Mouse (Mus musculus): ENCODE data around the gene 1700025G04Rik. TPM values are rescaled to one million over a fixed set of nuclear protein-coding genes. Genes with fewer than 3 reads are reported as not detected.

Gene 1700025G04Rik
- 0.72 and 28.5 TPM in 2 replicates for total RNA-seq (2015; ENCODE audit: low replicate concordance)
- 0.13 TPM in 1 of 2 replicates, not detected in the other for total RNA-seq (2017; ENCODE audit: low replicate concordance)

DNA sequence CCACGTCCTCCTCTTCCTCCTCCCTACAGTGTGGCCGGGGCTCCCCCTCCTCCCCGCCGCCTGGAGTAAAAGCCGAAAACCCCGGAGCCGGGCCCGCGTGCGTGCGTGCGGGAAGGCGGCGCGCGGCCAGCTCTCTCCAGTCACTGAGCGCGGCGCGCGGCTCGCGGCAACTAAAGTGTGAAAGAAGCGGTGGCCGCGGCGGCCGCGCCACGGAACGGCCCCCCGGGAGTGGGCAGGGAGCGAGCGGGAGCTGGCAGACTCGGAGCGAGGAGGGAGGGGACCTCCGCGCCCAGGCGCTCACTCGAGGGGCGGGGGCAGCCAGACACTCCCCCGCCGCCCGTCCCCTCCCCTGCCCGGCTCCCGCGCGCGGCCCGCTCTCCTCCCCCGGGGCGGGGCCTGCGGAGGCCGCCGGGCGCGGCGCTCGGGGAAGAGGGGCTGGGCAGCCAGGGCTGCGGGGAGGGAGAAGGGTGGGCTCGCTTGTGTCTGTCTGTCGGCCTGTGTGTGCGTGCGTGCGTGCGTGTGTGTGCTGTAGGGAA, at the start of gene 1700025G04Rik:
TSS of gene 1700025G04Rik (minus strand) at position 108 of the 536 bp plus-strand sequence.
- ATAC-seq (replicated peaks; ENCODE audit: low FRiP score, poor library complexity, severe bottlenecking) = no peak

DNA sequence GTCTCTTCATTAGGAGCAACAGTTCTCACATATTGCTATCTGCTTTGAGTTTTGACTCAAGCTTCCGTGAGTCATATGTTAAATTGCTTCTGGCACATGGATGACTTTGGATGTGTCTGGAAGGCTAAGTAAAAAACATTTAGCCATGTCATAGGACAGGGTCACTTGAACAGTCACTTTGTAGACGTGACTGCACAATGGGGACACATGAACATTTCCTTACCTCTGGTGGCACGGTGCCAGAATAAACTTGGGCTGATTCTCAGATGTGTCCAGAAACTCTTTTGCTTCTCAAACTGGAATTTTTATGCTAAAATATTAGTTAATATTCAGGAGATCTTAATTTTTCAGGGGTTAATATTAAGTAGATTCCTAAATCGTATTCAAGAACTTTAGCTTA, 49.6 kb upstream of the 1700025G04Rik start:
- no peak for ATAC-seq (replicated peaks; ENCODE audit: low FRiP score, poor library complexity, severe bottlenecking)

- ATAC-seq (replicated peaks; ENCODE audit: low FRiP score, poor library complexity, severe bottlenecking) = no peak
Observed at GRCm38 (mm10) chr1:152130029-152130727, 40.3 kb upstream of the 1700025G04Rik start.

DNA sequence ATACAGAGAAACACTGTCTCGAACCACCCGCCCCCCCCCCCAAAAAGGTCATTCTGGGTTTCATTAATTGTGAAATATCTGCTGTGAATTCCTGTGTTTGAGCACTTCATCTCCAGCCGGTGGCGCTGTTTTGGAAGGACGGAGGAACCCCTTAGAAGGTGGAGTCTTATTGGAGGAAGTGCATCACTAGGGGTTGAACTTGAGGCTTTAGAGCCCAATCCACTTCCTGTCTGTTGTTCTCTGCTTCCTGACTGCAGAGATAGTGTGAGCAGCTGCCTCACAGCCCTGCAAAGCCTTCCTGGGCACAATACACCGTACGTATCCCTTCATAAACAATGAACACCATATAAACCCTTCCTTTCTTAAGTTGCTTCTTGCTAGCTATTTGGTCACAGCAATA, 35.5 kb upstream of the 1700025G04Rik start:
- no peak for ATAC-seq (replicated peaks; ENCODE audit: low FRiP score, poor library complexity, severe bottlenecking)

GRCm38 (mm10) chr1:152110123-152110522, 20.2 kb upstream of the 1700025G04Rik start:
- ATAC-seq (replicated peaks; ENCODE audit: low FRiP score, poor library complexity, severe bottlenecking) = no peak

- ATAC-seq (replicated peaks; ENCODE audit: low FRiP score, poor library complexity, severe bottlenecking) = no peak
Observed at GRCm38 (mm10) chr1:152106136-152106535, 16.2 kb upstream of the 1700025G04Rik start.

GRCm38 (mm10) chr1:152105246-152105645, 15.3 kb upstream of the 1700025G04Rik start:
- ATAC-seq (replicated peaks; ENCODE audit: low FRiP score, poor library complexity, severe bottlenecking) = no peak

GRCm38 (mm10) chr1:152101746-152102145, 11.8 kb upstream of the 1700025G04Rik start:
- no peak for ATAC-seq (replicated peaks; ENCODE audit: low FRiP score, poor library complexity, severe bottlenecking)

GRCm38 (mm10) chr1:152096045-152096444, 6.1 kb upstream of the 1700025G04Rik start:
- no peak for ATAC-seq (replicated peaks; ENCODE audit: low FRiP score, poor library complexity, severe bottlenecking)

- ATAC-seq (replicated peaks; ENCODE audit: low FRiP score, poor library complexity, severe bottlenecking) = no peak
Observed at GRCm38 (mm10) chr1:152090564-152091545, 930 bp upstream of the 1700025G04Rik start.

- ATAC-seq (replicated peaks; ENCODE audit: low FRiP score, poor library complexity, severe bottlenecking) = no peak
Observed at GRCm38 (mm10) chr1:152089526-152089925, 399 bp downstream of the 1700025G04Rik start.

DNA sequence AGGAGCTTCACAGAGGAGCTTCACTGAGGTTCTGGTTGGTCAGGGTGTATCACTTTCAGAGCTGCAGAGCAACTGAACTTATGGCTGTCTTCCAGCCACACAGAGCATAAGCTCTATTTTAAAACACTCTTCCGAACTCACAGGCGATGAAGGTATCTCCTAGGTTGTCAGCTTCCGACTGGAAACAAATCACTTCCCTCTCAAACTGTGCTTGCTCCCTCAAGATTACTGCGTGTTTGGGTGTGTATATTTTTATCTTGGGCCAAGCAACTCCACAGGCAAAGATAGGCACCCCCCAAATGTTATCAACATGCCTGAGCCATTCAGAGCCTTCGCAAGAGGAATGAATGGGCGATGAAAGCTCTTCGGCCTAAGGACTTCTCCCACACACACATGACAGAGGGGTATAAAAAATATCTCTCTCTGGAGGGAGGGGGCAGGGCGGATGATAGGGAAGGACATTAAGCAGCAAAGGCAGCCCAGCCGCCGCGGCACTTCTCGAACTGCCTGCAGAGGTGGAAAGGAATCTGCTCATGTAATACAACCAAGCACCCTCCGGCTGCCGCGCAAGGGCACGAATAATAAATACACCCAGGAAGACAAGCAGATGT, 1.0 kb downstream of the 1700025G04Rik start:
- no peak for ATAC-seq (replicated peaks; ENCODE audit: low FRiP score, poor library complexity, severe bottlenecking)

GRCm38 (mm10) chr1:152088030-152088429, 1.9 kb downstream of the 1700025G04Rik start:
- no peak for ATAC-seq (replicated peaks; ENCODE audit: low FRiP score, poor library complexity, severe bottlenecking)

- no peak for ATAC-seq (replicated peaks; ENCODE audit: low FRiP score, poor library complexity, severe bottlenecking)
Observed at GRCm38 (mm10) chr1:152086951-152087350, 3.0 kb downstream of the 1700025G04Rik start.

GRCm38 (mm10) chr1:152085561-152085960, 4.4 kb downstream of the 1700025G04Rik start:
- no peak for ATAC-seq (replicated peaks; ENCODE audit: low FRiP score, poor library complexity, severe bottlenecking)

DNA sequence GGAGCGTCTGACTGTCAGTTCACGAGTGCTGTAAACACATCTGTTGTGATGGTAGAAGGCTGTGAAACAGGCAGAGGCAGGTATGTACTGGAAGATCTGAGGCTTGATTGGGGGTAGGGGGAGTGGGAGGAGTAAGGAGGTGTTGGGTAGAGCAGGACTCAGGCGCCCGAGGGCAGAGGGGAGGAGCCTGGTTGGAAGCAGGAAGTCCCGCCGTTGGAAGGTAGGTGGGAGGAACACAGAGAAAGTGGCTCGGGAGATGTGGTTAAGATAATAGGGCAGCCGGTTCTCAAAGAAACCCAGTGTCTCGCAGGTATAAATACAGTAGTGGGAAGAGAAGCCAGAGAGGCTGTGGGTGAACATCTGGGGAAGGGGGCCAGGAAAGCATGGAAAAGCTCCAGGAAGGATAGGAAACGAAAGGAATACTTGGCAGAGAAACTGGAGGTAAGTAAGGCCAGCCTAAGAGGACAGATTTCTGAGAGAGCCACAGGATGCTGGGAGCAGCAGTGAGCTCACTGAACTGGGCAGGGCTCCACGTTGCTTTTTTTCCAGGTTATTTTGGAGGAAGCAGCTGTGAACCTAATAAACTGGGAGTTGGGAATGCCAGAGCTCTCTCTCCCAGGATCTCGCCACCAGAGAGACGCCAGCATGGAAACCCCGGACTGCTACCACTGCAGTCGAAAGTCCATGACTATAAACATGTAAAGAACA, 5.1 kb downstream of the 1700025G04Rik start:
- no peak for ATAC-seq (replicated peaks; ENCODE audit: low FRiP score, poor library complexity, severe bottlenecking)

DNA sequence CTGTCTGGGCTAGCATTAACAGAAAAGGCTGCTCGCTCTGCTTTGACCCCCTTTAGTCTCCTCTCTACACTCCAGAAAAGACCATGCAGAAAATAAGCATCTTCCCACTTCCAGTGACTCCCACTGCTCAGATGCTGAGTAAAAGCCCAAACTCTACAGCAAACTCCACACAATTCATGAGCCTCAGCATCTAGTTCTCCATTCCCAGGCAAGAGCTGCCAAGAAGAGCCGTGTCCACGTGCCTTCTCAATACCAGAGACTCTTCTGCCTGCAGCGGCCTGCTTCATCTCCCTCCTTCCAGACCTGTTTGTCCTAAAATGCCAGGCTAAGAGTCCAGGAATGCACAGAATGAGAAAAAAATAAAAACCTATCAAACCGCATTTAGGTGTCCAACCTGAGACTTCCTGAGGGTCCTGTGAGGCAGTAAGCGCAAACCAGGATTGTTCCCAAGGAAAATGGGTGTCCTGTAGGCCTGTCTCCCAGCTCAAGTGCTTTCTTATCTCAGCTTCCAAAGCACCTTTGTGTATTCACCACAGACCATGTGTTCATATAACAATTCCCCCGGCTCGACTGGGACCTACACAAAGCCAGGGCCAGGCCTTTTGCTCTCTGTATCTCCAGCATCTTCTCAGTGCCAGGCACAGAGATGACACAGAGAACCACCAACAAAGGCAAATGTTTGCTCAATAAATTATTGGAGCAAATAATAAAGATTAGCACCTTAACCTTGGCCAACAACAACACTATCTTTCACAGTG, 7.8 kb downstream of the 1700025G04Rik start:
- ATAC-seq (replicated peaks; ENCODE audit: low FRiP score, poor library complexity, severe bottlenecking) = no peak

- no peak for ATAC-seq (replicated peaks; ENCODE audit: low FRiP score, poor library complexity, severe bottlenecking)
Observed at GRCm38 (mm10) chr1:152081121-152081520, 8.8 kb downstream of the 1700025G04Rik start.

GRCm38 (mm10) chr1:152080244-152080643, 9.7 kb downstream of the 1700025G04Rik start:
- ATAC-seq (replicated peaks; ENCODE audit: low FRiP score, poor library complexity, severe bottlenecking) = no peak

All from erythroid progenitor cell, adult 5-6 weeks (primary cell).